Mouse (Mus musculus) urinary bladder, postnatal 4 days (tissue): Measurements from ENCODE around the gene Prss22.

Experiments
- DNase-seq, 2 experiments: peaks; one replicate each; pipeline ENCODE4 v3.0.0; 2021 to 2022; ENCODE audit warnings: low spot score in 2 of 2

Gene Prss22

DNA sequence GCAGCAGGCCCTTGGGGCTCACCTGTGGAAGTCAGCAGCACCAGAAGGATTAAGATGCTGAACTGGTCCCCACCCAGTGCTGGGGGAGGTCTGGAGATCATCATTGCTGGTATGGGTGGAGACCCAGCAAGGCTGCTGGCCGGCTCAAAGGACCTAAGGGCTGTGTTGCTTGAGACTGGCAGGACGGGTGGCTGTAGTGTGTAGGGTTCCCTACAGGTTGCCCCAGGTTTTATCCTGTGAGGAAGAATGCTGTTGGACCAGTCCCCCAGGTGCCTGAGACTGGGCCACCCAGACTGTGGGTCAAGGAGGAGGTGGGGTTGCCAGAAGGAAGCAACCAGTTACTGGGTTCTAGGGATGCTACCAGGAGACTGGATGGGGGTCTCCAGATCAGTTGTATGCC lies at the start of gene Prss22:
Gene Prss22 (minus strand): TSS at position 200 of the 400 bp plus-strand sequence.
- peak in 1 of 2 experiments; percentile 53 for DNase-seq

DNA sequence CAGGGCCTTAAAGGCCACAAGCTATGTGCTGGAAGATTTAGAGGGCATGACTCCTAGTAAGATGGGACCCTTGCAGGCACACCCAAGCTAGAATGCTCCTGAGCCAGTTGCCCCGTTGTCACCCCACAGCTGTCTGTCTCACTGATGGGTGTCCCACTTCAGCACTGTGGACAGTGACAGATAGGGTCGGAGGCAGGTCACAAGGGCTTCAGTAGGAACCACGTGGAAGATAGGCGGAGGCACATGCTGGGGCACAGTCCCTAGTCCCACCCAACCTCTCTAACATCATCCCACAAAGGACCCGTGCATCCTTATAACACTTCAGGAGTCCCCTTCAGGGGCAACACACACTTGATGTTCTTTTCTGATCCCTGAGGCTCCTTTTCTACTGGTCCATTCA lies 48.1 kb upstream of the Prss22 start:
- no peak for DNase-seq

DNA sequence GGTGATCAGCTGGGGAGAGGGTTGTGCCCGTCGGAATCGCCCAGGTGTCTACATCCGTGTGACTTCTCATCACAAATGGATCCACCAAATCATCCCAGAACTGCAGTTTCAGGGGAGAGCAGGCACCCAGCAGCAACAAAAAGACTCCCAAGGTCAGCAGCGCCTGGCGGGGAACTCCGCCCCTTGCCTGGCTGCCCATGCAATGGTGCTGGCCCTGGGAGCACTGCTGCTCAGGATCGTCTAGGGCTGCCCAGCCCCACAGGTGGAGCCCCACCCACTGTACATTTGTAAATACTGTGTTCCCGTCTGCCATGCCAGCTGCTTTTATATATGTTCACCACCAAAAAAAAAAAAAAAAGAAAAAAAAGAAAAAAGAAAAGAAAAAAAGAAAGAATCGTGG lies 47.7 kb upstream of the Prss22 start:
- DNase-seq: no peak

DNA sequence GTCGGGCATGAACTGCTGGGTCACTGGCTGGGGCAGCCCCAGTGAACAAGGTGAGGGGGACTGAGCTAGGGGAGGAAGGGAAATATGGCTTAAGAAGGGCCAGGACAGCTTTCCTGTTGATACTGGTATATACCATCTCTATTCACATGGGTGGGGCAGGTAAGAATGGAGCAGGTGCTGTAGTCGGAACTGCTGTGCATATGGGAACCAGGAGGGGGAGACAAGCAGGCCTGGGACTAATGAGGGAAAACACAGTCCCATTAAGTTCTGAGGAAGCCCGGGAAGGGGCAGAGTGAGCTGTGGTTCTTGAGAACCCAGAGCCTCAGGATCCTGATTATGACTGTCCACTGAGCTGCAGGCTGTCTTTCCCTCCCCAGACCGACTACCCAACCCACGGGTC lies 46.6 kb upstream of the Prss22 start:
- no peak for DNase-seq

DNA sequence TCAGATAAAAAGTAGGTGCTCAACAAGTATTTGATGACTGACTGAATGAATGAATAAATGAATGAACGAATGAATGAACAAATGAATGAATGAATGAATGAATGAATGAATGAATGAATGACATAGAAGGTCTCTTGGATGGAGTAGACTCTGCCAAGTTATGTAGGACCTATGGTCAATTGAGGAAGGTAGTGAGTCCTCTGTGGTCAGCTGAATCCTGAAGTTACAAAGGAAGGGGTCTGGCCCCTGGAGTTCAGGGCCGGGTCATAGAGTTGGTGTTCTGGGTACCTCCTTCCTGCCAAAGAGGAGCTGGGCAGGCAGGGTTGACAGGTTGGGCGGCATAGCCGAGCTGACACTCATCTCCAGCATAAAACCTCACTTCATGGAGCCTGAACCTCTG lies 39.9 kb upstream of the Prss22 start, which contains the start of gene Prss27:
Gene Prss27 (plus strand): TSS at position 301 of the 400 bp plus-strand sequence.
- no peak for DNase-seq

DNA sequence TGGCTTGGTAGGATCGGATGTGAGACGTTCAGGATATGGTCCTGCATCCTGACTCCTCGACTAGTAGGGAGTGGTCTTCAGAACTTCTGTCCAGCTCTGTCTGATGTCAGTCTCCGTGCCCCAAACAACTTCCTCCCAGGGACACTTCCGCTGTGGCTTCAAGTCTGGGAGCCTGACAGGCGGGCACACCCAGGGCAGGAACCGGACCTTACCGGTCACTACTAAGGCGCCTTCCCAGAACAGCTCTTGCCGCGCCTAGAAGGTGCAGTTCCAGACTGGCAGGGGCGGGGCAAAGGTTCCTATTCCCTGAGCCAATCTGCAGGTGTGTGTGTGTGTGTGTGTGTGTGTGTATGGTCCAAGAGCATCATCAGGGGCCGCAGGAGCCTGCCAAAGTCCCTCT lies 39.5 kb upstream of the Prss22 start:
- no peak for DNase-seq

DNA sequence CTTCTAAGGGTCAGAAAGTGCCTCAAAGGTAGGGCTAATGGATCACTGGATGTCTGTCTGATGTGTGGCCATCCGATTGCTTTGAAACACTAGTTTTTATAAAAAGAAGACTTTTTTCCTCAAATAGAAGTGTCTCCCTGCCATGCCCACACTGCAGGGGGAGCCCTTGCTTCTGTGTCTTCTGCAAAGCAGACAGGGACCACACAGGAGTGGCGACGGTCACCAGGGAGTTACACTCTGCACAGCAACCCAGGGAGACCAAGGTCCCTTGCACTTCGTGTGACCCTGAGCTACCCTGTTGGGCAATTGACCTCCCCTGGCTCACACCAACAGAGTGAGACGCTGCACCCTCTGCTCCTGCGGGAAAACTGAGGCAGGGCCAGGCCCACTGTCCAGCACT lies 39.1 kb upstream of the Prss22 start:
- DNase-seq: no peak

DNA sequence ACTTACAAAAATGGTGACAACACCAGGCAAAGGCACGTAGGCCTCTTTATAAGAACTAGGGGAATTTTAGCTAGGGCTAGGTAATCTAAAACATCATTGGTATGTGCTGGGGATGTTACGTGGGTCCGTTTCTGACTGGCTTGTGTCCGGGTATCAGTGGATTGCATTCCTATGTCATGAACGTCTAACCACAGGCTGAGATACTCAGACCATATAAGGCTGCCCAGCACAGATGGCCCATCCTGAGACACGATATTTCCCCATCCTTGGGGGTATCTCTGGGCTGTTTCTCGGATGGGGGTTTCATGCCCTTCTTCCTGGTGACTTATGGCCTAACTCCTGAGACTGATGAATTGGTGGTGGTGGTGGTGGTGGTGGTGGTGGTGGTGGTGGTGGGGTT lies 37.2 kb upstream of the Prss22 start:
- no peak for DNase-seq

DNA sequence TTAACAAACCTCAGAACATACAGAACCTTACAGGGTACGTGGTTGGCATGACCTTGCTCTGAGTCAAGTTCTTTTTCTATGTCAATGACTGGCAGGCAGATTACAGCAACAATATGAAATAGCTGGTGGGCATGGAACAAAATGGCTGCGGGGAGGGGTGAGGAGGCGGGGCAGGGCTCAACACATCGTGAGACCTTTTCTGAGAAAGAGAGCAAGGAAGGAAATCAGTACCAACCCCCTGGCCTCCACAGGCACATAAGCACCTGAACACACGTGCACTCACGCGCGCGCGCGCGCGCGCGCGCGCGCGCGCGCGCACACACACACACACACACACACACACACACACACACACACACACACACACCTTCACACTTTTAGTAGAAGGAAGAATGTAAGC lies 32.7 kb upstream of the Prss22 start:
- no peak for DNase-seq

DNA sequence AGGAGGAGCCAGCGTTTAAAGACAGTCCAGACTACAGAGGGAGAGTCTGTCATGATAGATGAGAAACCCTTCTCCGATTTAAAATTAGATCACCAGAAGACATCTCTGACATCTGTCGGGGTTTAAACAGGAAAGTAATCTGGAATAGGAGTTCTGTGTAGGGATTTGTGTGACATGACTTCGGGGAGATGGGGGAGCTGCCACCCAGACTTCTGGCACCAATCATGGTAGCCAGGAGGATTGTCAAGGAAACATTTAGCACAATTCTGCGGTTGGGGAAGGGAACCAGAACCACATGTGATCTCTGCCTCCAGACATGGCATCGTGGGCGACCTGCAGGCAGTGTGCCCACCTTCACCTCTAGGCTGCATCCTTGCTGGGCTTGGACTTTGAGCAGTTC lies 31.6 kb upstream of the Prss22 start:
- no peak for DNase-seq

DNA sequence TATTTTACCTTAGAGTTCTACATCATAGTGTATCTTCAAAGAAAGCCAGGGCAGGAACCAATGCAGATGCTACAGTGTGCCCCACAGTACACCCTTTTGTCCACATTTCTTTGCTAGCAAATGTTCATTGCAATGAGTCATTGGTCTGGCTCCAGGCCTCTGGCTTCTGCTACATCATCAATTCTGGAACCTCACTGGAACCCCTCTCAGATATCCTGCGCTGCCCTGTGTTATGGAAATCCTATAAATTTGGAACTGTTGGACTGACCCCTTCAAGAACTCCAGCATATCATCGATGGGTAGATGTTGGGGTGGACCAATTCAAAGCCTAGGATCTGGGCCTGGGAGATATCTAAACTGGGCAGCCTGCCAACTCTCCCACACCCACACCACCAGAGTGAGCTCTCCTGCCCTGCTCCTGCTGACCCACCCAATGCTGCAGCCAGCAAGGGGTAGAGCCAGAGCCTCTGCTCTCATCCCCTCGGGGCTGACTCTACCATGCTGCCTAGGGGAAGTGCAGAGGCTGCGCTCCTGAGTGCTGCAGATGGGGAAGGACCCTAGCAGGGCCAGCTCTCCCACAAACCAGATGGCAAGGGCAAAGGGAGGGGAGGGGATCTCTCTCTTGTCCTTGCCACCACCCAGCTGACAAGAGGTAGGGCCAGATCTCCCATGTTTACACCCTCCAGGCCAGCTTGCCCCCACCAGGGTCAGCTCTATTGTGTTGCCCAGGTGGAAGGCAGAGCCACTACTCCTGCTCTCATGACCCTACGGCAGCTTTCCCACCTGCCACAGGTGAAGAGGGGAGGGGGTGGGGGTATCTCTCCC lies 23.7 kb upstream of the Prss22 start:
- no peak for DNase-seq

DNA sequence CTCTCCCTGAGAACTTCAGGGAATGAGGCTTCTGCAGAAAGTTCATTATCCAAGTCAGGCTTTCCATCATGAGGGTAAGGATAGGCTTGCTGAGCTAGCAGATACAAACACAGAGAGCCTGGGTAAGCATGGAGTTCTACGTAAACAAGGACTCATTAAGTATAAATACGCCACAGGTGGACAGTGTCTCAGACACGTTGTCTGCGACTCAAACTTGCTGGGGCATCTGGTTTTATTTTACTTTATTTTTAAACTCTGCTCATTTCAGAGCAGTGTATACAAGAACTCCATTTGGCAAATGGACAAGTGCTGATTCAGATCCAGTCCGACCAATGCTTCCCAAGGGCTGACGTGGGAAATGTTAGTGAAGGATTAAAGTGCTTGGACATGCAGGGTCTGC lies 22.8 kb upstream of the Prss22 start:
- no peak for DNase-seq

DNA sequence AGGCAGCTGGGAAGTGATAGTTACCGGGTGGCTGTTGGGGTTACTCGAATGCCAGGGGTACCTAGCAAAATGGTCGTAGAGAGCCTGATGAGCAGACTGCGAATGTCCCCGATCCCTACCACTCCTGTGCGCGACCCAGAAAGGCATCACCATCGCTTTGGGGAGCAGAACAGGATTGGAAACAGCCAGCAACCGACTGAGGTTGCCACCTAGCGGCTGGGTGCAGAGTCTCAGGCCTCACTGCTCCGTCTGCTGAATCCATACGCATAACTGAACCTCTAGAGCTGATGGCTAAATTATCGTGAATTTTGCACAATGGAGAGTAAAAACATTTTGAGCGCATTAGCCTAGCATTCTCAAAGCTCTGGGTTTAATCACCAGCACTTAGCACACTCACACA lies 17.8 kb upstream of the Prss22 start:
- no peak for DNase-seq

DNA sequence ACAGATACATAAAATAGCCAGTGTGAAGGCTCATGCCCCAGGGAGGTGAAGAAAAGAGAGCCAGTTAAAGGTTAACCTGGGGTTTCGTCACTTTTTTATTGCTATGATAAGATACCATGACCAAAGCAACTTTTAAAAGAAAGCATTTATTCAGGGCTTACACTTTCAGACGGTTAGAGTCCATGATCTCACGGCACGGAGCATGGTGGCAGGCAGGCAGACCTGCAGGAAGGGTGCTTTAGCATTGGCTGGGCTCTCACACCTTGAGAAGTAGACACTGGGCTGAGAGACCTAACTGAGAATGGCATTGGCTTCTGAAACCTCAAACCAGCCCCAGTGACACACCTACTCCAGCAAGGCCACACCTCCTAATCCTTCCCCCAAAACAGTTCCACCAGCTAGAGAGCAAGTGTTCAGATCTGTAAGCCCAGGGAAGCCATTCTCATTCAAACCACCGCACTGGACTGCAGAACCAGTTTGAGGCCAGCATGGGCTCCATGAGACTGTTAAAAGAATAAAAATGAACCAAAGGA lies 16.6 kb upstream of the Prss22 start:
- DNase-seq: no peak

DNA sequence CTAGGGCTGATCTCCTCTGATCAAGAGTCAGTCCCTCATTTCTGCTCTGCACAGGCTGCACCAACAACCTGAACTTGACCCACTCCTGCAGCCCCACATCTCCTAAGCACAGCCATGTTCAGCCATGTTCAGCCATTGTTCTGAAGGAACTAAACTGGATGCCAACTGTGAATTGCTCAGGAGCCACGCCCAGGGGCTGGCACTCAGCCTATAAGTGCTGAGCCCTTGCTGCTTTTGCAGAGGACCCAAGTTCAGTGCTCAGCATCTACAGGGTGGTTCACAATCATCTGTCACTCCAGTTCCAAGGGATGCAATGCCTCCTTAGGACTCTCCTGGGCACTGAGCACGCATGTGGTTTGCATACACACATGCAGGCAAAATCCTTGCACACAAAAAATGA lies 15.0 kb upstream of the Prss22 start:
- DNase-seq: no peak

DNA sequence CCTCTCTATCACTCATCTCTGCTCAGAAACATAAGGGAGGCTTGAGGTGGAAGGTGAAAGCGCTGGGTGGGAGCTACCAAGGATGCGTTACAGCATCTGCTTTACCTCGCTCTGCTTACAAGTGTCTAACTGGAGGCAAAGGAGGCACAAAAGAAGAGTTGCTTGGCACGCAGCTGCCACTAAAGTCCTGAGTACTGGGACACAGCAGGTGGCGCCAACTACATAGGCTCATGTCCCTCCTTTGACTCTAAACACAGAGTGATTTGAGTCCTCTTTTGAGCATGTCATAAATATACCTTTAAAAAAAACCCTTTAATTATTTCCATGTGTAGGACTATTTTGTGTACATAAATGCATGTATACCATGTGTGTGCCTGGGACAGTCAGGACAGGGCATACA lies 11.7 kb upstream of the Prss22 start:
- DNase-seq: no peak

DNA sequence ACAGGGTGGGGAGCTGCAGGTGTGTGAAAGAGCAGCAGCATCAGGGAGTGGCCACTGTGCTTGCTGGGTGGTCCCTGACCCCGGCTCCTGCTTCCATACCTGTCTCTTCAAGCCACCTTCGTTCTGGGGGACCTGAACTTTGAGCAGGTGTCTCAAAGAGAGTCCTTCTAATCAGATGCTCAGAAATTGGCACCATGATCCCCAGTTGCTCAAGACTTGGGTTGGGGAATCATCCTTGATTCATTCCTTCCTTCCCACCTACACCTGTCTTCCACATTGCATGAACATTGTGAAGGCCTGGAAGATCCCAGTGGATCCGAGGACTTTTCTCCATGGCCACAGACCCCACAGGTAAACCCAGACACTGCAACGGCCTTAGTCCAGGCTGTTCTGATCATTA lies 10.2 kb upstream of the Prss22 start:
- DNase-seq: no peak

DNA sequence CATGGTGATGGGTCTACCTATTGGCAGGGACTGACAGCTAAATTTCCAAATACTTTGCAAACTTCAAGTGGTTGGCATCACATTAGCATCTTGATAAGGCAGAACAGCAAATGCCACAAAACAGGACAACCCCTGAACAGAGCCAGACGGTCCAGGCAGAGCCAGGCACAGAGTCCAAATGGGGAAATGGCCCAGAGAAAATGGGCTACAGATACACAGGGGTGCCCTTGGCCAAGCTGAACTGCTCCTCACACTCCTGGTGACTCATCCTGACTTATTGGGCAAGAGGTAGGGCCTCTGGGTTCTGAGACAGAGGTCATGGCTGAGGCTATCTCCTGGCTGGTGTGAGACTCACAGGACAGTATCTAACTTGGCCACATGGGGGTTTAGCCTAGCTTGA lies 9.5 kb upstream of the Prss22 start:
- no peak for DNase-seq

DNA sequence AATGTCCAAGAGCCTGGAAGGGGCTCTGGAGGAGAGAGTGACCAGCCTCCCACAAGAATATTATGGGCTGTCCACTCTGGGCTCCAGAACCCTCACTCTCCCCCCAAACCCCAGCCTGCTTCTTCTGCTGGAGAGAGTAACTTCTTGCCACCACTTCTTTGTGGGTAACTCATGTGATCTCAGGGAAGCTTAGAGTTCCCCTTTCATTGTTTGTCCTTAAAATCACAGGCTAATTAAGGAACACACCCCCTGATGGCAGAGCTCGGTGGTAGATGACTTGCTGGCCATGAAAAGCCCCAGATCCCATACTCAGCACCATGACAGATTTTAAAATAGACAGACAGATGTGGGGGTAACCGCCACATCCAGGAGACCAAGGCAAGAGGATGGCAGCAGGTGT lies 9.0 kb upstream of the Prss22 start:
- no peak for DNase-seq

DNA sequence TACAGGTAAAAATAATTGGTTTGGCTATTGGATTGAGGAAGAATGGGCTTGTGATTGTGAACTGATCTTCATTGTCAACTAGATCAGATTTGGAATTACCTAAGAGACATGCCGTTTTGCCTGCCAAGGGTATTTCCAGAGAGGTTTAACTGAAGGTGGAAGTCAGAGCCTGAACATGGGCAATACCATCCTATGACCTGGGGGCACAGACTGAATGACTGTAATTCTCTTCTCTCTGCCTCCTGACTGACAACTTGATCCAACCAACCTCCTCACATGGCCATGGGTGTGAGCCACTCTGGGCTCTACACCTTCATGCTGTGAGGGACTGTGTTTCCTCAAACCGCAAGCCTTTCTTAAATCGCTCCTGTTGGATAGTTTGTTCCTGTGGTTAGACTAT lies 7.1 kb upstream of the Prss22 start:
- no peak for DNase-seq

DNA sequence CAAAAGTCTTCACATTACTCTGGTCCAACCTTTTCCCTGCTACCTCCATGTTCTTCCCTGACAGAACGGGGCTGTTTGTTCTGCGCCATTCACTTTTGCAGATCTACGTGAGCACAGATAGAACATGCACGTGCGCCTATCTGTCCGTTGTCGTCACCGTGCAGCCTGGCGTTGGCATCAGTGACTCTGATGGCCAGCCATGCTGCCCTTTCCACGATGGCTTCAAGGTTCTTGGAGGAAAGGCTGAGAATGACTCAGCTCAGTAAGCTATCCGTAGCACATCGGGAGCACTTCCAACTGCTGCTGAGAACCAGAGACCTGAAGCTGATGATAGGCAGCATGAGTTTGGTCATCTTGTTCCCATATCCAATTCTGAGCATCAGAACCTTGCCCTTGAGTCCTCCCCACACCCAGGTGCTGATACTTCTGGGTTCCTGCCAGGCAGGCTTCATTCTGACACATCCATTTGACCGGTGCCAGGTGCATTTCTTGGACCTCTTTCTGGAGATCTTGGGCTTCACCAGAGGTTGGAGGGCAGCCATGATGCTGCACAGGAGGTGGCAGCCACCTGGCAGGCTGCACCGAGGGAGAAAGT lies 6.3 kb upstream of the Prss22 start:
- no peak for DNase-seq

DNA sequence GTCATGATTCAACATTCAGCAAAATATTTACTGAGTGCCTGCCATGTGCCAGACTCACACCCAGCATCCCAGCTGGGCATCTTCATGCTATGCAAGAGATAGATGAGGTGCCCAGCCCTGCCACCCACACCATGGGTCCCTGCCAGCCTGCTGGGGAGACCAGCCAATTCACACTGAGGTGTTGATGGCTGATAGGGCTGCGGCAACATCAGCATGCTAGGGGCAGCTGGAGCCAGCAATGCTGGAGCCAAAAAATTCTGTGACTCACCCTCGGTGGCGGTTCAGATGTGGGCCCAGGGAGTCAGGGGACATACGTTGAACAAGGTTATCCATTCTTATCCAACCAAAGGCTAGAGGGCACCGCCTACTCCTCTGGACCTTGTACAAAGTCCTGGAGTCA lies 2.5 kb upstream of the Prss22 start:
- no peak for DNase-seq

DNA sequence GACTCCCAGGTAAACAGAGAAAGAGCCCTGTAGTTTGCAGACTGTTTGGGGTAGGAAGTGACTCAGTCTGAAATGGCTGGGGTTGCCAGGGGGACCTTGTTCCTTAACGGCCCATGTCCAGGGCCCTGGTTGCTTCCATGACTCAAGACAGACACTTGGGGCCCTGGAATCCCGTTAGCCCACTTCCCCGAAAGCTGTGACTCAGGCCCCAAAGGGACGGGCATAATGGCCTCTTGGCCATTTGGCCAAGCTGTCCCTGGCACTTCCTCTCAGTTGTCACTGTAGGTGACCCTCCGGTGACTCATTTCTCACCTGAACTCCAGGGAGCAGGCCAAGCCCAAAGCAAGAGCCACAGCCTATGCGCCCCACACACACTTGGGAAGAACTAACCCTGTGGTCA lies 483 bp upstream of the Prss22 start:
- DNase-seq: peak in 1 of 2 experiments; percentile 36
